ENCODE assay signal across 7 mouse cellular contexts in the genomic region with DNA sequence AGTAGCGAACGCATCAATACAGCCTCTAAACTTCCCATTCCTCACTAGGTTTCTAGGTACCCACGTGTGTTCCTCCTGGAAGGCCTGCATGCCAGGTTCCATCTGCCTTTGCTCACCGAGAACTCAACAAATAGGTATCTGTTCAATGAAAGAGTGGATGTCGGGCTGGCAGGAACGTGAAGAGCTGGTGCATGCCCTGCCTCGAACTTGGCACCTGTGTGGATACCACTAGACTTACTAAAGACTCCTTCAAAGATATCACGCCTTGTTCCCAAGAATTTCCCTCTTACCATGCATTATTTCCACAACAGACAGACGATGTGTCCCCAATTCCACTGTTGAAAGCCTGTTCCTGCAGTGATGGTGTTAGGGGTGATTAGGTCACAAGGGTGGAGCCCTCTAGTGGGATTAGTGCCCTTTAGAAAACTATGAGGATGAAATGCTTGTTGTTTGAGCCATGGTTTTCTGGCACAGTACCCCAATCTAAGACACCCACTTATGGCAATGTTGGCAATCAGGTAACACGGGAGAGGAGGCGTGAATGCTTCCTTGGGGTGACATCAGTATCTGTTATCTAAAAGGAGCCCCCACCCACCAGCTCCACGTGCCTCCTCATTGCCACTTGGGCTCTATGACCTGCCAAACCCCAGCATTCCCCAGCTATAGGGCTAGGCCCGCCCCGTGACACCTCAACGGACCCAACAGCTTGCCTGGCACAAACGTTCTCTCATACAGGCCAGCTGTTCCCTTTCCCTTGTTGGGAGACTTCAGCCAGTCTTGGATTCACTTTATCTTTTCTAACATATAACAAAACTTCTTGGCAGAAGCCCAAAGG. TPM values are rescaled to one million over a fixed set of nuclear protein-coding genes. Genes with fewer than 3 reads are reported as not detected.
DNase-seq lines count a peak whose midpoint lies in the region; ATAC-seq and TF ChIP-seq lines count a peak whose summit lies in the region.

No protein-coding gene starts in this region.

- no peaks in the 10 kb centered on the region for H3K27me3 ChIP-seq in lung, embryonic 16.5 days (ENCODE audit: control insufficient read depth, insufficient read depth, low read depth, low read length)
- no peaks in the 10 kb centered on the region for H3K27me3 ChIP-seq in forebrain, embryonic 11.5 days (ENCODE audit: control insufficient read depth, insufficient read depth, low read length)
- no peaks in the 10 kb centered on the region for H3K27me3 ChIP-seq in limb, embryonic 11.5 days (ENCODE audit: control insufficient read depth, insufficient read depth, low read length)
- no peaks in the 10 kb centered on the region for H3K27me3 ChIP-seq in small intestine, adult 2 months (ENCODE audit: control insufficient read depth, insufficient read depth, low read length)

- intact Hi-C loops in left cerebral cortex, postnatal 25 days (cut with DNase I): no loop called here

- ATAC-seq in lung, embryonic 16.5 days (ENCODE audit: low read depth): no peak
- no peak for ATAC-seq in forebrain, embryonic 11.5 days (replicated peaks; ENCODE audit: low FRiP score)
- ATAC-seq in limb, embryonic 11.5 days (ENCODE audit: insufficient number of reproducible peaks, low FRiP score, low TSS enrichment, low read depth): no peak

- H3K4me2 ChIP-seq in lung, embryonic 16.5 days (ENCODE audit: low read depth, low read length): peak overlapping the region; percentile 96
- H3K4me2 ChIP-seq in forebrain, embryonic 11.5 days (ENCODE audit: low read depth, low read length, severe bottlenecking): peak overlapping the region; percentile 83
- peak overlapping the region; percentile 94 for H3K4me2 ChIP-seq in limb, embryonic 11.5 days (ENCODE audit: low read depth, severe bottlenecking)

- peak overlapping the region; percentile 92 for H3K9ac ChIP-seq in lung, embryonic 16.5 days (ENCODE audit: low read length)
- peak overlapping the region; percentile 87 for H3K9ac ChIP-seq in forebrain, embryonic 11.5 days (ENCODE audit: low read length)
- H3K9ac ChIP-seq in limb, embryonic 11.5 days (ENCODE audit: low read length): no peak overlapping the region

- no peaks in the 10 kb centered on the region for H3K9me3 ChIP-seq in lung, embryonic 16.5 days (ENCODE audit: control insufficient read depth, low read length)
- H3K9me3 ChIP-seq in forebrain, embryonic 11.5 days (ENCODE audit: control insufficient read depth, low read length): no peaks in the 10 kb centered on the region
- no peaks in the 10 kb centered on the region for H3K9me3 ChIP-seq in limb, embryonic 11.5 days (ENCODE audit: control insufficient read depth, low read length)

- peaks cover 1% of the 10 kb centered on the region; the same call in 1 of the 2 replicates for H3K36me3 ChIP-seq in lung, embryonic 16.5 days (ENCODE audit: control insufficient read depth, insufficient read depth, low read length)
- no peaks in the 10 kb centered on the region for H3K36me3 ChIP-seq in forebrain, embryonic 11.5 days (ENCODE audit: control insufficient read depth, insufficient read depth, low read length)
- H3K36me3 ChIP-seq in limb, embryonic 11.5 days (ENCODE audit: control insufficient read depth, insufficient read depth, low read length): no peaks in the 10 kb centered on the region
- H3K36me3 ChIP-seq in small intestine, adult 2 months (ENCODE audit: control insufficient read depth, insufficient read depth, low read length): 0 out of 2 replicates have a peak, but pooled peaks cover under 1% of the 10 kb centered on the region

- no peak for DNase-seq in lung, postnatal 25 days (ENCODE audit: low spot score)
- DNase-seq in forebrain, embryonic 11.5 days (ENCODE audit: low spot score): no peak
- no peak for DNase-seq in limb, embryonic 11.5 days (ENCODE audit: low spot score)
- DNase-seq in frontal cortex, adult 2 months (ENCODE audit: extremely low spot score in 1 of 2, low spot score in 1 of 2): no peak
- no peak for DNase-seq in left cerebral cortex, postnatal 25 days (ENCODE audit: low spot score in 2 of 2)

- 49% methylated on average over 16 of the region's 16 CpGs for WGBS in lung, embryonic 16.5 days
- WGBS in forebrain, embryonic 11.5 days: 75% methylated on average over 16 of the region's 16 CpGs
- 75% methylated on average over 16 of the region's 16 CpGs for WGBS in limb, embryonic 11.5 days
- WGBS in small intestine, adult 2 months: 48% methylated on average over 16 of the region's 16 CpGs

- no peak for TF ChIP-seq POLR2A in small intestine, adult 2 months (IDR thresholded peaks at IDR 0.05; ENCODE audit: low read depth, low read length)

- H3K4me3 ChIP-seq in lung, embryonic 16.5 days (ENCODE audit: low read length): peak overlapping the region; percentile 91
- peak overlapping the region; percentile 81 for H3K4me3 ChIP-seq in forebrain, embryonic 11.5 days (ENCODE audit: low read depth, low read length)
- H3K4me3 ChIP-seq in limb, embryonic 11.5 days (ENCODE audit: low read depth, low read length): peak overlapping the region; percentile 71
- peak overlapping the region; percentile 69 for H3K4me3 ChIP-seq in small intestine, adult 2 months (ENCODE audit: low read depth, low read length)

- TF ChIP-seq CTCF in small intestine, adult 2 months (IDR thresholded peaks at IDR 0.05; ENCODE audit: extremely low read depth, insufficient read length, insufficient replicate concordance, low read depth, low read length): no peak

- peak overlapping the region; percentile 87 for H3K27ac ChIP-seq in lung, embryonic 16.5 days (ENCODE audit: low read length)
- H3K27ac ChIP-seq in forebrain, embryonic 11.5 days (ENCODE audit: low read depth, low read length): no peak overlapping the region
- H3K27ac ChIP-seq in limb, embryonic 11.5 days (replicated peaks; ENCODE audit: low read depth, low read length): no peak overlapping the region
- no peak overlapping the region for H3K27ac ChIP-seq in small intestine, adult 2 months (ENCODE audit: insufficient read depth, low read depth, low read length)

- H3K4me1 ChIP-seq in lung, embryonic 16.5 days (replicated peaks; ENCODE audit: control insufficient read depth, insufficient read depth, low read length): peaks cover 32% of the 10 kb centered on the region
- peaks cover 11% of the 10 kb centered on the region for H3K4me1 ChIP-seq in forebrain, embryonic 11.5 days (replicated peaks; ENCODE audit: control insufficient read depth, insufficient read depth, low read length)
- H3K4me1 ChIP-seq in limb, embryonic 11.5 days (ENCODE audit: control insufficient read depth, insufficient read depth, low read length): peaks cover 23% of the 10 kb centered on the region
- H3K4me1 ChIP-seq in small intestine, adult 2 months (ENCODE audit: control insufficient read depth, insufficient read depth, insufficient read length, low read length): peaks cover 13% of the 10 kb centered on the region; the same call in 1 of the 2 replicates

RNA-seq across cellular contexts. Expression of a gene that starts 1.9 kb away (rescaled TPM):
- 9.7 and 16.2 TPM in 2 replicates for polyA plus RNA-seq in lung, embryonic 16.5 days (2015; fragmentation: Nextera tagmentation; extraction: Ambion mirVana)
- polyA plus RNA-seq in forebrain, embryonic 11.5 days (2014; fragmentation: Nextera tagmentation; extraction: Ambion mirVana): 23.5 and 25.9 TPM in 2 replicates
- polyA plus RNA-seq in limb, embryonic 11.5 days (2014; fragmentation: Nextera tagmentation; extraction: Ambion mirVana): 30.6 and 31.6 TPM in 2 replicates
- polyA plus RNA-seq in small intestine, adult 2 months (2012; rRNA removed): 34.9 and 38.3 TPM in 2 replicates
- polyA plus RNA-seq in frontal cortex, adult 2 months (2012; rRNA removed): 65.7 and 77.7 TPM in 2 replicates
- total RNA-seq in left cerebral cortex, postnatal 25 days (2021): 10 to 100 TPM; 59.5 to 64.8 TPM

RNA-seq across cellular contexts. Expression of a gene that starts 4.2 kb away (rescaled TPM):
- polyA plus RNA-seq in lung, embryonic 16.5 days (2015; fragmentation: Nextera tagmentation; extraction: Ambion mirVana): 27.3 and 30.6 TPM in 2 replicates
- 44.6 and 46.3 TPM in 2 replicates for polyA plus RNA-seq in forebrain, embryonic 11.5 days (2014; fragmentation: Nextera tagmentation; extraction: Ambion mirVana)
- polyA plus RNA-seq in limb, embryonic 11.5 days (2014; fragmentation: Nextera tagmentation; extraction: Ambion mirVana): 32.3 and 35.2 TPM in 2 replicates
- polyA plus RNA-seq in small intestine, adult 2 months (2012; rRNA removed): 7.6 and 14.3 TPM in 2 replicates
- polyA plus RNA-seq in frontal cortex, adult 2 months (2012; rRNA removed): 44.2 and 48.6 TPM in 2 replicates
- 10 to 100 TPM; 89.7 to 91.1 TPM for total RNA-seq in left cerebral cortex, postnatal 25 days (2021)
